Mouse (Mus musculus) frontal cortex, adult (tissue): ENCODE data around the gene Sec14l4.

ENCODE experiments used
- ATAC-seq: cut with Nextera tagmentation; 2 replicates; pipeline ENCODE4 v1.9.2; 2017; ENCODE audit warnings: mild to moderate bottlenecking, moderate library complexity, mixed read lengths; ENCODE audit not compliant: low TSS enrichment

Sec14l4 gene

GRCm38 (mm10) chr11:4027561-4028334 lies 3.5 kb upstream of the Sec14l4 start:
- ATAC-seq, result peak; percentile 89

- ATAC-seq, result no peak
Observed at GRCm38 (mm10) chr11:4029343-4029742, 1.9 kb upstream of the Sec14l4 start.

- ATAC-seq, result no peak
Observed at GRCm38 (mm10) chr11:4031961-4032360, 699 bp downstream of the Sec14l4 start.

- ATAC-seq, result no peak
Observed at GRCm38 (mm10) chr11:4033471-4033870, 2.2 kb downstream of the Sec14l4 start.

- no peak for ATAC-seq
Observed at GRCm38 (mm10) chr11:4034169-4034568, 2.9 kb downstream of the Sec14l4 start.

- ATAC-seq, result no peak
Observed at GRCm38 (mm10) chr11:4035116-4035892, 4.0 kb downstream of the Sec14l4 start.

- ATAC-seq, result no peak
Observed at GRCm38 (mm10) chr11:4035916-4036315, 4.7 kb downstream of the Sec14l4 start.

GRCm38 (mm10) chr11:4036365-4037084 lies 5.3 kb downstream of the Sec14l4 start:
- ATAC-seq, result no peak

- ATAC-seq, result no peak
Observed at GRCm38 (mm10) chr11:4039951-4040350, 8.7 kb downstream of the Sec14l4 start.

GRCm38 (mm10) chr11:4041123-4041625 lies 9.9 kb downstream of the Sec14l4 start:
- ATAC-seq, result no peak

- ATAC-seq, result no peak
Observed at GRCm38 (mm10) chr11:4043081-4043480, 11.8 kb downstream of the Sec14l4 start.

- no peak for ATAC-seq
Observed at GRCm38 (mm10) chr11:4046526-4046925, 15.3 kb downstream of the Sec14l4 start.

- no peak for ATAC-seq
Observed at GRCm38 (mm10) chr11:4047766-4048165, 16.5 kb downstream of the Sec14l4 start.

GRCm38 (mm10) chr11:4048438-4048837 lies 17.2 kb downstream of the Sec14l4 start:
- no peak for ATAC-seq

GRCm38 (mm10) chr11:4053586-4053985 lies 22.3 kb downstream of the Sec14l4 start:
- ATAC-seq, result peak; percentile 55; the same call in 1 of the 2 replicates

- peak; percentile 50; the same call in 1 of the 2 replicates for ATAC-seq
Observed at GRCm38 (mm10) chr11:4060866-4061575, 29.8 kb downstream of the Sec14l4 start.

- ATAC-seq, result no peak
Observed at GRCm38 (mm10) chr11:4062523-4062922, 31.3 kb downstream of the Sec14l4 start.

- no peak for ATAC-seq
Observed at GRCm38 (mm10) chr11:4062981-4063380, 31.7 kb downstream of the Sec14l4 start.

GRCm38 (mm10) chr11:4064627-4065122 lies 33.4 kb downstream of the Sec14l4 start, which contains the start of gene Sec14l3:
Gene Sec14l3, plus strand, starts transcription at chr11:4064841.
- no peak for ATAC-seq

- ATAC-seq, result 0 out of 2 replicates have a peak, but pooled peaks have one; percentile 59
Observed at GRCm38 (mm10) chr11:4069664-4070063, 38.4 kb downstream of the Sec14l4 start.

- ATAC-seq, result no peak
Observed at GRCm38 (mm10) chr11:4076633-4077032, 45.4 kb downstream of the Sec14l4 start.
